Mouse (Mus musculus) G1E (cell line): ENCODE data around the gene Npm3.

Experiments used
- CTCF ChIP-seq: IDR thresholded peaks from 2 replicates; pipeline ENCODE4 v1.5.1; 2012; ENCODE audit warnings: low read depth, low read length, inconsistent platforms, mixed read lengths
- GATA1 ChIP-seq: IDR thresholded peaks from 2 replicates; pipeline ENCODE4 v1.6.1; 2012; ENCODE audit warnings: borderline replicate concordance, low read length, inconsistent platforms, mixed read lengths
- TAL1 ChIP-seq: conservative IDR thresholded peaks from 2 replicates; pipeline ENCODE4 v1.6.1; 2012; ENCODE audit warnings: low read depth, low read length, inconsistent platforms, mixed read lengths

DNA sequence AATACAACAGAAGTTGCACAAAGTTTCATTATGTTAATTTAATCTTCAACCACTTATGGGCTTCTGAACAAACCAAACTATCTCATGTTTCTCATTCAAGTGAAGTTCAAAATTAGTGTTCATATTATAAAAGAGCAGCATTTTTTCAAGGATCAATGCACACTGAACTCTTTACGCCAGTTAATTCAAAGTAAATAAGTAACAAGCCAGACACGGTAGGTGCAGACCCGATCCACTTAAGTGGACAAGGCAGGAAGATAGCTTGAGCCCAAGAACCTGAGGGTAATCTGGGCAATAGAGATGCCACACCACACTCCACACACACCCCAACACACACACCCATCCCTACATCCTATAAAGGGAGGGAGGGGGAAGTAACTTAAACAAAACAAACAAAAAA, 4.2 kb upstream of the Npm3 start:
- TF ChIP-seq CTCF (no peak), TAL1 (no peak), GATA1 (no peak)
